Mouse (Mus musculus) testis, postnatal 14 days (tissue): Measurements from ENCODE around the gene Olfr412.
A peak's percentile ranks its signal among the peaks of the same experiment; 100 is the strongest.

Source experiments
- DNase-seq: peaks from one replicate; pipeline ENCODE4 v3.0.0; 2021; ENCODE audit warnings: low spot score

Gene Olfr412

GRCm38 (mm10) chr11:74361769-74362168 is at the start of gene Olfr412:
TSS of gene Olfr412 (plus strand) at chr11:74362069.
- DNase-seq: no peak

- no peak for DNase-seq
Measured at GRCm38 (mm10) chr11:74326044-74326443, 35.8 kb upstream of the Olfr412 start.

GRCm38 (mm10) chr11:74328781-74329180 is 33.1 kb upstream of the Olfr412 start:
- no peak for DNase-seq

GRCm38 (mm10) chr11:74337931-74338330 is 23.9 kb upstream of the Olfr412 start, which contains the start of gene Olfr410:
TSS of gene Olfr410 (minus strand) at chr11:74338031.
- DNase-seq: no peak

- DNase-seq: no peak
Measured at GRCm38 (mm10) chr11:74352550-74352949, 9.3 kb upstream of the Olfr412 start, which contains the start of gene Olfr411. TSS of gene Olfr411 (minus strand) at chr11:74352650.

GRCm38 (mm10) chr11:74371393-74372100 is 9.7 kb downstream of the Olfr412 start:
- peak; percentile 54 for DNase-seq

- no peak for DNase-seq
Measured at GRCm38 (mm10) chr11:74376847-74377246, 15.0 kb downstream of the Olfr412 start.

- no peak for DNase-seq
Measured at GRCm38 (mm10) chr11:74379166-74379873, 17.5 kb downstream of the Olfr412 start.

GRCm38 (mm10) chr11:74385674-74386073 is 23.8 kb downstream of the Olfr412 start:
- no peak for DNase-seq

- DNase-seq: no peak
Measured at GRCm38 (mm10) chr11:74387203-74387602, 25.3 kb downstream of the Olfr412 start.

GRCm38 (mm10) chr11:74391899-74392298 is 30.0 kb downstream of the Olfr412 start:
- no peak for DNase-seq

- DNase-seq: no peak
Measured at GRCm38 (mm10) chr11:74392903-74393302, 31.0 kb downstream of the Olfr412 start.

GRCm38 (mm10) chr11:74393489-74393888 is 31.6 kb downstream of the Olfr412 start:
- DNase-seq: no peak

GRCm38 (mm10) chr11:74395583-74395982 is 33.7 kb downstream of the Olfr412 start:
- DNase-seq: no peak

- no peak for DNase-seq
Measured at GRCm38 (mm10) chr11:74402126-74402525, 40.3 kb downstream of the Olfr412 start.

GRCm38 (mm10) chr11:74404216-74404615 is 42.3 kb downstream of the Olfr412 start:
- no peak for DNase-seq

- DNase-seq: no peak
Measured at GRCm38 (mm10) chr11:74405201-74405600, 43.3 kb downstream of the Olfr412 start.

- peak; percentile 82 for DNase-seq
Measured at GRCm38 (mm10) chr11:74408587-74409446, 46.9 kb downstream of the Olfr412 start.

- DNase-seq: no peak
Measured at GRCm38 (mm10) chr11:74409447-74409754, 47.5 kb downstream of the Olfr412 start.

GRCm38 (mm10) chr11:74409757-74410174 is 47.9 kb downstream of the Olfr412 start:
- peak; percentile 34 for DNase-seq

GRCm38 (mm10) chr11:74411943-74412342 is 50.1 kb downstream of the Olfr412 start:
- DNase-seq: no peak

GRCm38 (mm10) chr11:74412462-74412861 is 50.6 kb downstream of the Olfr412 start:
- no peak for DNase-seq
